Mouse (Mus musculus): ENCODE measurements around the gene Disp1. TPM values are rescaled to one million over a fixed set of nuclear protein-coding genes. Genes with fewer than 3 reads are reported as not detected.

Gene Disp1
- total RNA-seq, 2 experiments from 2014 or later: 7.0 to 9.2 TPM

GRCm38 (mm10) chr1:183047191-183047912 lies 174.0 kb downstream of the Disp1 start:
- peak; percentile 83 for DNase-seq
- intact Hi-C loops (cut with DNase I): no loop called here

- intact Hi-C loops (cut with DNase I): no loop called here
- no peak for DNase-seq
These were observed 175.2 kb downstream of the Disp1 start for GRCm38 (mm10) chr1:183046081-183046480.

GRCm38 (mm10) chr1:183043161-183043812 lies 178.0 kb downstream of the Disp1 start:
- DNase-seq: no peak

GRCm38 (mm10) chr1:183041703-183042102 lies 179.6 kb downstream of the Disp1 start:
- intact Hi-C loops (cut with DNase I): no loop called here
- peak; percentile 47 for DNase-seq

More at GRCm38 (mm10) chr1:183043161-183043812, 178.0 kb downstream of the Disp1 start:
- intact Hi-C loops (cut with DNase I): no loop called here

GRCm38 (mm10) chr1:183040847-183041382 lies 180.4 kb downstream of the Disp1 start:
- peak; percentile 39 for DNase-seq

GRCm38 (mm10) chr1:183039881-183040708 lies 181.2 kb downstream of the Disp1 start:
- intact Hi-C loops (cut with DNase I): no loop called here
- no peak for DNase-seq

More at GRCm38 (mm10) chr1:183040847-183041382, 180.4 kb downstream of the Disp1 start:
- intact Hi-C loops (cut with DNase I): no loop called here

GRCm38 (mm10) chr1:183039404-183039803 lies 181.9 kb downstream of the Disp1 start:
- intact Hi-C loops (cut with DNase I): no loop called here

More at GRCm38 (mm10) chr1:183039404-183039803, 181.9 kb downstream of the Disp1 start:
- no peak for DNase-seq

Small RNA genes lying within 50 kb of the gene (microRNA-seq; reads per million reads assigned to microRNA genes)
- gene Gm24975: not detected

Other genes with a start within 250 kb of the Disp1 start
- 10 to 100 TPM; 69.5 to 90.3 TPM for gene Aida, start 75.1 kb upstream of the Disp1 start, total RNA-seq (2021)
- gene Brox, start 75.7 kb upstream of the Disp1 start, total RNA-seq (2021): 10 to 100 TPM; 86.1 to 96.9 TPM
- gene Mia3, start 148.0 kb upstream of the Disp1 start, total RNA-seq (2021): 100 to 1,000 TPM; 210 to 221 TPM
- 10 to 100 TPM; 21.1 to 24.0 TPM for gene Taf1a, start 167.5 kb upstream of the Disp1 start, total RNA-seq (2021)
- under 1 TPM in 1 of 2 experiments, not detected in 1; 0.22 TPM for gene Hhipl2, start 196.7 kb upstream of the Disp1 start, total RNA-seq (2021)

Data from left cerebral cortex, postnatal 4 days (tissue).